ENCODE assay signal across 15 mouse cellular contexts in genomic region chr13:107897184-107897583, GRCm38 (mm10).
DNase-seq lines count a peak whose midpoint lies in the region; ATAC-seq lines count a peak whose summit lies in the region.
"Had no signal": no experiment of that assay in that cellular context is flagged by ENCODE, and none has a peak within 500 bp of the region (broad histone marks: within the 10 kb centered on the region; RNA-seq: fewer than 3 reads in every experiment).

No protein-coding gene starts in this region.

- peak; percentile 87 for ATAC-seq in activated CD4-positive, CD25-positive, alpha-beta regulatory T cell, adult 4 months
- ATAC-seq: forebrain, embryonic 16.5 days had no signal

- DNase-seq in A20 (ENCODE audit: low read depth, low spot score): peak; percentile 37
- DNase-seq in CD4-positive, CD25-positive, alpha-beta regulatory T cell, adult 2 months (ENCODE audit: low read depth, low spot score): peak; percentile 65
- DNase-seq in naive thymus-derived CD4-positive, alpha-beta T cell, adult 2 months (ENCODE audit: low read depth): peak; percentile 73
- no peak for DNase-seq in kidney, adult 9 months
- no peak for DNase-seq in spleen, adult 12 weeks (ENCODE audit: low spot score)
- DNase-seq in left cerebral cortex, adult 8-10 months (ENCODE audit: low spot score in 2 of 2): no peak
- DNase-seq: adrenal gland, adult 8-10 months; cerebellum, adult 11 months; cerebellum, adult 8-10 months; cerebellum, postnatal 14 days; embryo, embryonic 11 days; gastrocnemius, postnatal 14 days; heart, postnatal 36 days had no signal

Comparison
In these comparisons a context has a peak if more than half of its experiments do, and no peak if none do; other contexts are left out.
1. DNase-seq: peak in A20 (single experiment), CD4-positive, CD25-positive, alpha-beta regulatory T cell, adult 2 months (single experiment) and naive thymus-derived CD4-positive, alpha-beta T cell, adult 2 months (single experiment); none in kidney, adult 9 months (single experiment), spleen, adult 12 weeks (single experiment) and left cerebral cortex, adult 8-10 months (0 of 2).